Mouse (Mus musculus): ENCODE measurements around the gene Ctrb1. TPM values are rescaled to one million over a fixed set of nuclear protein-coding genes. Genes with fewer than 3 reads are reported as not detected.

Gene Ctrb1
- polyA plus RNA-seq, 1 experiment from 2014 or later, result not detected

DNA sequence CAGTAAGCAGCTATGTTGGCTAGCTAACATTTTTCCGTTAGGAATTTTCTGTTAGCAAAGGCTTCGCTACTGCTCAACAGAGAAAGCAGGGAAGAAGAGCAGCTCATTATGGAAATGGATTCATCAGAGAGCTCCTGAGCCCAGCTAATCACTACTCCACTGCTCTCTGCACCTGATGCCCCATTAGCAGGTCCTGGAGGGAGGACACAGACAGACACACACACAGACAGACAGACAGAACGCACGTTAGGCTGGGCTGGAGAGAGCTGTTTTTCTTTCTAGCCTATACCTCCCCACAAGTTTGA, 26.6 kb upstream of the Ctrb1 start:
- 89% methylated on average over 4 of the region's 4 CpGs for WGBS
- ATAC-seq (ENCODE audit: insufficient number of reproducible peaks, insufficient read depth, low FRiP score, low TSS enrichment, low read depth), result no peak

DNA sequence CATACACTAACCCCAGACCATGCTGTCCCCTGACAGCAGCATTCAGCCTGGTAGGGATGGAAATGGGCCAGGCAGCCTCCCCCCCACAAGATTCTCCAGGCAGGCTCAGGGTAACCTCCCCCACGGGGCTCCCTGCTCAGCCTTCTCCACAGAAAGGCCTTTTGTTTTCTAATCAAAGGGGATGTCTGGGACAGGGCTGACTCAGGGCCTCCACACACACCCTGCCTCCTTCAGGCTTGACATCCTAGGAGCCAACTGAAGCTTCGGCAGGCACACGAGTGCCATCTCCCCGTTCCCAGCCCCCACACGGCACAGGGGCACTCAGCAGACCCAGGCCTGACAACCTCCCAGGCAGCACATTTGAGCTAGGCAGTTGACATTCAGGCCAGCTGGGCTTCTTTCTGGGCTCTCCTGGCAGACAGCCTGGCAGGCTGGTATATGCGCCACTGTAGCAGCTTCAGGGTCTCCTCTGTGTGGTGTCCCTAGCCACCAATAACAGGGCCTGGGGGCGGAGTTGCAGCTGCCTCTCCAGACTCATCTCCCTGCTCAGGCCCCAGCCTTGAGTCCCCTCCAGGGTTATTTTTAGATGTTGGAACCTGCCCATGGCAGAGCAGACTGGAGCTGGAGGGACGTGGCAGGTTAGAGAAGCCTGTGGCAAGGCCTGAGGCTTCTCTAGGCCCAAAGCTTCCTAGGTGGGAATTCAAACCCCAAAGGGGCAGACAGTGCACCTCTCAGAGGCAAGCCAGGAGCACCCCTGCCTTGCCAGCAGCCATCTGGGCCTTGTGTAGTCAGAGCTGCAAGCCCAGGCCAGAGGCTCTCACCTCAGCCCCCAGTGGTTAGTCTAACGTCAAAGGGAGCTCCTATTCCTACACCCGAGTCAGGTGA, 26.0 kb upstream of the Ctrb1 start:
- peaks cover 16% of the 10 kb centered on the region for H3K4me1 ChIP-seq (replicated peaks)
- peak overlapping the region; percentile 46 for H3K27ac ChIP-seq

More for the DNA sequence above, 26.6 kb upstream of the Ctrb1 start:
- Histone ChIP-seq H3K36me3 (peaks cover 83% of the 10 kb centered on the region), H3K9me3 (no peaks in the 10 kb centered on the region), H3K27me3 (no peaks in the 10 kb centered on the region), H3K4me1 (replicated peaks) (peaks cover 16% of the 10 kb centered on the region), H3K27ac (peak overlapping the region; percentile 46), H3K4me2 (no peak overlapping the region), H3K9ac (replicated peaks) (peak overlapping the region; percentile 5; the same call in 1 of the 2 replicates), H3K4me3 (replicated peaks) (no peak overlapping the region)

DNA sequence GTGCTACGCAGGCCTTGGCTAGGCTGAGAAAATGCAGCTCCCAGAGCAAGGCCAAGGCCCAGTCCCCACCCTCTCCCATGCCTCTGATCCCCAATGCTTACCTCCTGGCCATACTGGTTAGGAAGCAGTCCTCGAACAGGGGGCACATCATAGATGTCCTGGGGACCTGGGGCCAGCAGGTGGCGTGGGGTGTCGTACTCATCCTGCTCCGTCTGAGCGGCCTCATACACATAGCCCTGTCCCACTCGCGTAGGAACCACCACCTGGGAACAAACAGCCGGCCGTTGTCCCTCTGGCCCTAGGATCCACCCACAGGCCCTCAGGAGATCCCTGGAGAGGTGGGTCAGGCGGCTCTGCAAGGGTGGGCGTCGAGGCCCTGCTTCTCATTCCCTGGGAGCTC, 24.7 kb upstream of the Ctrb1 start:
- Histone ChIP-seq H3K4me2 (no peak overlapping the region), H3K9me3 (no peaks in the 10 kb centered on the region), H3K9ac (replicated peaks) (no peak overlapping the region), H3K27me3 (no peaks in the 10 kb centered on the region), H3K4me3 (replicated peaks) (no peak overlapping the region), H3K36me3 (peaks cover 93% of the 10 kb centered on the region), H3K27ac (no peak overlapping the region), H3K4me1 (replicated peaks) (peaks cover 16% of the 10 kb centered on the region)
- 88% methylated on average over 13 of the region's 13 CpGs for WGBS
- ATAC-seq (ENCODE audit: insufficient number of reproducible peaks, insufficient read depth, low FRiP score, low TSS enrichment, low read depth), result no peak

More for the DNA sequence above, 26.0 kb upstream of the Ctrb1 start:
- Histone ChIP-seq H3K4me3 (replicated peaks) (no peak overlapping the region), H3K4me2 (no peak overlapping the region), H3K36me3 (peaks cover 89% of the 10 kb centered on the region), H3K27me3 (no peaks in the 10 kb centered on the region), H3K9me3 (no peaks in the 10 kb centered on the region), H3K9ac (replicated peaks) (peak overlapping the region; percentile 5; the same call in 1 of the 2 replicates)
- no peak for ATAC-seq (ENCODE audit: insufficient number of reproducible peaks, insufficient read depth, low FRiP score, low TSS enrichment, low read depth)
- 77% methylated on average over 10 of the region's 10 CpGs for WGBS

DNA sequence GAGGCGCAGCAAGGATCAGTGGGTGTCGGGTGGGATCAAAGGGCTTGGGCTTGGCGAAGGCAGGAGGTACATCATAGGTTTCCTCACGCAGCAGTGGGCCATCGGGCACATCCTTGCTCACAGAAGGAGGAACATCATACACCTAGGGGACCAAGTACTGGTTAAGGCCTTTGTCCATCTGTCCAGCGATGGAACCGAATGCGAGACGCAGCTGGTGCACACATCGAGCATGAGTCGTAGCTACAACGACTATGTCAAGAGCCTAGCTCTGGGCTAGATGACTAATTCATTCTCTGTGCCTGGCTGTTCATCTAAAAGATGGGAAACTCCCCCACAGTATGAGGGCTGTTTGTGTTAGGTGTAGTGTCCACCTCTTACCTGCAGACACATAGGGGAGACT, 23.5 kb upstream of the Ctrb1 start:
- Histone ChIP-seq H3K4me3 (replicated peaks) (no peak overlapping the region), H3K27me3 (no peaks in the 10 kb centered on the region), H3K4me2 (no peak overlapping the region), H3K9ac (replicated peaks) (no peak overlapping the region), H3K4me1 (replicated peaks) (peaks cover 17% of the 10 kb centered on the region), H3K9me3 (no peaks in the 10 kb centered on the region), H3K36me3 (peaks cover 93% of the 10 kb centered on the region), H3K27ac (no peak overlapping the region)
- WGBS, result 93% methylated on average over 12 of the region's 12 CpGs
- no peak for ATAC-seq (ENCODE audit: insufficient number of reproducible peaks, insufficient read depth, low FRiP score, low TSS enrichment, low read depth)

DNA sequence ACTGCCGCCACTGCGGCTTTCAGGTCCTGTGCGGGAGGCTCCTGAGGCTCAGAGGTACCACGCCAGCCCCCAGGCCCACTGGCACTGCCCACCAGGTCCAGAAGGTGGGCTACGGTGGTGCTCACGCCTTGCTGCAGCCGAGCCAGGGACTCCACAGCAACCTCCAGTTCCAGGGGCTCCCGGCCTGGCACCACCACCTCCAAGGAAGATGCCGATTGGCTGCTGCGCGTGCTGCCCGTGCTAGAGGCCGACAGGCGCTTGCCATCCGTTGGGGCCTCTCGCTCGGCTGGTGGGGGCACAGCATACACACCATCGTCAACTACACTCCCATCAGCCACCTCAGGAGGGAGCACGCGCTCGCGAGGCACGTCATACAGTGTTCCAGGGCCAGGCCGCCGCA, 23.0 kb upstream of the Ctrb1 start:
- Histone ChIP-seq H3K9me3 (no peaks in the 10 kb centered on the region), H3K4me3 (replicated peaks) (no peak overlapping the region), H3K36me3 (peaks cover 94% of the 10 kb centered on the region), H3K9ac (replicated peaks) (no peak overlapping the region), H3K27me3 (no peaks in the 10 kb centered on the region), H3K4me2 (no peak overlapping the region), H3K27ac (no peak overlapping the region), H3K4me1 (replicated peaks) (peaks cover 22% of the 10 kb centered on the region)
- WGBS, result 96% methylated on average over 25 of the region's 25 CpGs
- ATAC-seq (ENCODE audit: insufficient number of reproducible peaks, insufficient read depth, low FRiP score, low TSS enrichment, low read depth), result no peak

DNA sequence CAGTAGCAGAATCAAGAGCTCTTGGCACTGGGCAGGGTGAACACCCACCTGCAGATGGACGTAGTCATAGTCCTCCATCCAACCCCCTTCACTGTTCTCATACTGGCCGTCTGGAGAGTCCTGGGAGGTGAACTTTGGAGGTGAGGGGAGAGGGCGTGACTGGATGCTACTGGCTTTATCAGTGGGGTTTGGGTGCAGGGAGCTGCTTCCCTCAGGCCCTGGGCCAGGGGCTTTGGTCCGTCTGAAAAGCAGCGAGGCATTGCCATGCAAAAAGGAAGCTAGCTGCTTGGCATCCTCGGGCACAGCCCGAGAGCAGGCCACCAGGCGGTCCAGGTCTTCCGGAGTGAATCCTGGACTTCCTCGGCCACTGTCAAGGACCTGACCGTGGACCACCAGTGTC, 22.5 kb upstream of the Ctrb1 start:
- WGBS, result 90% methylated on average over 11 of the region's 11 CpGs
- H3K4me1 ChIP-seq (replicated peaks), result peaks cover 27% of the 10 kb centered on the region
- H3K36me3 ChIP-seq, result peaks cover 92% of the 10 kb centered on the region
- H3K4me2 ChIP-seq, result no peak overlapping the region
- no peak for ATAC-seq (ENCODE audit: insufficient number of reproducible peaks, insufficient read depth, low FRiP score, low TSS enrichment, low read depth)
- no peak overlapping the region for H3K9ac ChIP-seq (replicated peaks)
- no peak overlapping the region for H3K4me3 ChIP-seq (replicated peaks)
- no peaks in the 10 kb centered on the region for H3K27me3 ChIP-seq
- H3K27ac ChIP-seq, result no peak overlapping the region
- H3K9me3 ChIP-seq, result no peaks in the 10 kb centered on the region

DNA sequence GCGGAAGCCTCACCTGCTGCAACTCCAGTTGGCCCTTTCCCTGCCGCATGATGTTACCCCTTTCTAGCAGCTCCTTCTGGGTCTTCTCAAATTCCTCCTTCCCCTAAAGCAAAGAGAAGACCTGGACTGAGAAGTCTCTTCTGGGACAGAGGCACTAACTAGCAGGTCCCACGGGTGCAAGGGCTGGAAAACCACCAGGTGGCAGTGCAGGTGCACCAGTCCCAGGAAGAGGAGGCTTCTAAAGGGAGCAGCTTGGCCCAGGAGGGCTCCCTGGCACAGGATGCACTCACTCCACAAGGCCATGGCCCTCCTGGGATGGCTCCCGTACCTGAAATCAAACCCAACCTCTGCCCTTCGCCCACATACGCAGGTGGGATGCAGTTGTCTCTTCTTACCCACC, 21.8 kb upstream of the Ctrb1 start:
- WGBS, result 83% methylated on average over 6 of the region's 6 CpGs
- Histone ChIP-seq H3K9me3 (no peaks in the 10 kb centered on the region), H3K4me1 (replicated peaks) (peaks cover 26% of the 10 kb centered on the region), H3K27ac (no peak overlapping the region), H3K9ac (replicated peaks) (no peak overlapping the region), H3K27me3 (no peaks in the 10 kb centered on the region), H3K36me3 (peaks cover 88% of the 10 kb centered on the region), H3K4me2 (no peak overlapping the region), H3K4me3 (replicated peaks) (no peak overlapping the region)
- no peak for ATAC-seq (ENCODE audit: insufficient number of reproducible peaks, insufficient read depth, low FRiP score, low TSS enrichment, low read depth)

DNA sequence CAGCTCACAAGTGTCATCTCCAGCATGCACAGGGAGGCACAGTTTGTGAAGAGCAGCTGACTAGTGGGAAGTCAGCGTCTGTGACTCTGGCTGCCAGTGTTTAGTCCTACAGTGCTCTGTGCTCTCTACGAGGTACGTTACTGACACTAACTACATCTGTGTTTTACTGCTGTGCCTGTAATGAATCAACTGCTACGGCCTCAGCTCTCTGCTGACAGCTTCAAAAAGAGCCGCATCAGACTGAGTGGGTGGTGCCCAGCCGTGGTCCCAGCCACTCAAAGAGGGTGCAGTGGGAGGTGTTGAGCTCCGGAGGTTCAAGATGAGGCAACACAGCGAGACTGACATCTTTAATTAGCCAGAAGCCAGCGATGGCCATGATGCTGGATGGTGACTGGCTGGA, 21.3 kb upstream of the Ctrb1 start:
- no peak for ATAC-seq (ENCODE audit: insufficient number of reproducible peaks, insufficient read depth, low FRiP score, low TSS enrichment, low read depth)

DNA sequence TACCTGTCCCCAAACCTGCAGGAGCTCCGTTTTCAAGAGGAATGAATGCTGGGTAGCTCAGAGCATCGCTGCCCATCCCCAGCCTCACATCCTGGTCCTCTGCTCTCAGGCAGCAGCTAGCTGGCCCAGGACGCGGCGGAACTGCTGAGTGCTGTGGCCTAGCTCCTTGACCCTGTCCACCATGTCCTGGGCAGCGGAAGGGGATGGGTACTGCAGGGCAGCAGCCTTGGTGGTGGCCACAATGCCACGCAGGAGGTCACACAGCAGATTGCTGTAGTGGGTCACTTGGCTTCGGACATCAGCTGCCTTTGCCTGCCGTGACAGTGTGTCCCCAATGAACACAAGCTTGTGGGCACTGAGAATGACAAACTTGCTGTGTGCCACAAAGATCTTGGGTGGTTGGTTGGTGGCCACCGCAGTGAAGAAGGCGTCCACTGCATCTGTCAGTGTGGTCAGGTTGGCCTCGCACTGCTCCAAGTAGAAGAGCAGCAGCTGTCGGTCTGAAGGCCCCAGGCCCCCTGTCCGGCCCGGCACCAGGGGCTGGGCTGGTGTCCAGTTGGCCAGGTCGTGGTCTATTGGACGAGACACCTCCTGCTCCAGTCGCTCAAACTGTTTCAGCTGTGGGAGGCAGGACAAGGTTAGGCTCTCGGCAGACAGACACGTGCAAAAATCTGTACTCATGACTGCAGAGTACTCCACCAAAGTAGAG, 20.1 kb upstream of the Ctrb1 start:
- Histone ChIP-seq H3K4me2 (no peak overlapping the region), H3K4me1 (replicated peaks) (peaks cover 18% of the 10 kb centered on the region), H3K36me3 (peaks cover 75% of the 10 kb centered on the region), H3K4me3 (replicated peaks) (no peak overlapping the region), H3K9ac (replicated peaks) (no peak overlapping the region), H3K9me3 (no peaks in the 10 kb centered on the region), H3K27ac (no peak overlapping the region), H3K27me3 (no peaks in the 10 kb centered on the region)
- no peak for ATAC-seq (ENCODE audit: insufficient number of reproducible peaks, insufficient read depth, low FRiP score, low TSS enrichment, low read depth)
- WGBS, result 92% methylated on average over 20 of the region's 20 CpGs

More for the DNA sequence above, 21.3 kb upstream of the Ctrb1 start:
- H3K9me3 ChIP-seq, result no peaks in the 10 kb centered on the region
- 50% methylated on average over 9 of the region's 9 CpGs for WGBS
- no peak overlapping the region for H3K4me2 ChIP-seq
- H3K4me1 ChIP-seq (replicated peaks), result peaks cover 22% of the 10 kb centered on the region
- peaks cover 84% of the 10 kb centered on the region for H3K36me3 ChIP-seq
- H3K27me3 ChIP-seq, result no peaks in the 10 kb centered on the region
- no peak overlapping the region for H3K4me3 ChIP-seq (replicated peaks)
- H3K9ac ChIP-seq (replicated peaks), result no peak overlapping the region
- no peak overlapping the region for H3K27ac ChIP-seq

DNA sequence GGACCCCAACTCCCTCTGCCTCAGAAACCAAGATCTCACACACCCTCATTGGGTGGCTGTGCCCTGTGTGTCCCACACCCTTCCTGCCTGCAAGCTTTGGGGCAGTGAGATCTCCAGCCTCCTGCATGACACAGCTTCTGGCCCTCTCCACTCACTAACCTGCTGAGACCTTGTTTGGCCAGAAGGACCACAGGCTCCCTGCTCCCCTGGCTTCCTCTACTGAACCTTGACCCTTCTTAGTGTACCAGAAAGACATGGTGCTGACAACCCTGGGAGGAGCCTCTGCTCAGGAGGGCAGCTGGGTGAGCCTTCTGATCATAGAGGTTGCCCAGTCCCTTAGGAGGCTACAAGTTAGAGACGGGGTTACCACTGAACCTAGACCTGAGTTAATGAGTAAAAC, 18.4 kb upstream of the Ctrb1 start:
- no peaks in the 10 kb centered on the region for H3K27me3 ChIP-seq
- H3K4me1 ChIP-seq (replicated peaks), result peaks cover 18% of the 10 kb centered on the region
- no peak overlapping the region for H3K4me3 ChIP-seq (replicated peaks)
- no peak overlapping the region for H3K4me2 ChIP-seq
- H3K36me3 ChIP-seq, result peaks cover 58% of the 10 kb centered on the region
- WGBS, result 89% methylated on average over 1 of the region's 1 CpGs
- no peak for ATAC-seq (ENCODE audit: insufficient number of reproducible peaks, insufficient read depth, low FRiP score, low TSS enrichment, low read depth)
- peak overlapping the region; percentile 42; the same call in 1 of the 2 replicates for H3K27ac ChIP-seq
- no peaks in the 10 kb centered on the region for H3K9me3 ChIP-seq
- H3K9ac ChIP-seq (replicated peaks), result no peak overlapping the region

DNA sequence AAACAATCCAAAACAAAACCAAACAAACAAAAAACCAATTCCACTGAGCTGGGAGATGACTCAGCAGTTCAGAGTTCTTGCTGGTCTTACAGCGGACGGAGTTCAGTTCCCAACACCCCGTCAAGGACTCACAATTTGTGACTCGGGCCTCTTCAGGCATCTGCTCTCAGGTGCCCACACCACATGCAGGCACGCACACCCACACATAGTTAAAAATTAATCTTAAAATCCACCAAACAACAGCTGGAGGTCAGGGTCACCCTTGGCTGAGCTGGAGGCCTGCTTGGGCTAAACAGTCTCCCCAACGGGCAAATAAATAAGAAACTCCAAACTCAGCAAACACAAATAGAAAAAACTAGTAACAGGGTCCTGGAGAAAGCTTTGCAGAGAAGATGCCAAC, 17.5 kb upstream of the Ctrb1 start:
- Histone ChIP-seq H3K4me2 (no peak overlapping the region), H3K27me3 (no peaks in the 10 kb centered on the region), H3K36me3 (peaks cover 49% of the 10 kb centered on the region), H3K27ac (peak overlapping the region; percentile 42), H3K9ac (replicated peaks) (no peak overlapping the region), H3K4me3 (replicated peaks) (no peak overlapping the region), H3K9me3 (no peaks in the 10 kb centered on the region), H3K4me1 (replicated peaks) (peaks cover 18% of the 10 kb centered on the region)
- ATAC-seq (ENCODE audit: insufficient number of reproducible peaks, insufficient read depth, low FRiP score, low TSS enrichment, low read depth), result no peak
- WGBS, result 64% methylated on average over 6 of the region's 6 CpGs

Data from limb, embryonic 12.5 days (tissue).